ENCODE assay signal across 2 mouse cellular contexts in genomic region chr9:96521574-96521973, GRCm38 (mm10).
TF ChIP-seq lines count a peak whose summit lies in the region.

No protein-coding gene starts in this region.

TF ChIP-seq in CH12.LX, 34 proteins besides CTCF, POLR2A, EP300 and RAD21:
- peak; percentile 36; the same call in 1 of the 2 replicates for TF ChIP-seq SMC3 (IDR thresholded peaks at IDR 0.05; ENCODE audit: low read depth, low read length)

TF ChIP-seq in MEL, 35 proteins besides CTCF, POLR2A, EP300 and RAD21:
- peak; percentile 27 for TF ChIP-seq ZC3H11A (IDR thresholded peaks at IDR 0.05; ENCODE audit: low read depth, low read length)
- TF ChIP-seq SMC3 (IDR thresholded peaks at IDR 0.05; ENCODE audit: low read depth, low read length): peak; percentile 66
